Mouse (Mus musculus) megakaryocyte, embryonic 14.5 days (primary cell): ENCODE results near the gene Ninj1.

Experiments
- FLI1 ChIP-seq: IDR thresholded peaks from 2 replicates; pipeline ENCODE4 v1.6.1; 2012; ENCODE audit warnings: low read length, inconsistent platforms, mixed read lengths
- GATA1 ChIP-seq: IDR thresholded peaks from 3 replicates; pipeline ENCODE4 v1.6.1; 2012; ENCODE audit warnings: mixed read lengths, low read length, inconsistent platforms, borderline replicate concordance

GRCm38 (mm10) chr13:49143323-49143722, 44.0 kb upstream of the Ninj1 start:
- no peak for TF ChIP-seq GATA1
- TF ChIP-seq FLI1 = no peak
